Mouse (Mus musculus) common myeloid progenitor, adult 5-6 weeks (primary cell): ENCODE results near the gene Tyms. TPM values are rescaled to one million over a fixed set of nuclear protein-coding genes. Genes with fewer than 3 reads are reported as not detected.

Experiments used
- ATAC-seq: replicated peaks from 2 replicates; pipeline ENCODE4 v1.8.0; 2016; ENCODE audit warnings: low read depth, mild to moderate bottlenecking, moderate TSS enrichment, inconsistent platforms; ENCODE audit not compliant: poor library complexity, severe bottlenecking
- total RNA-seq: library from RNA; stranded (forward); fragments of 200-1000, 187-1606 nt; gene quantifications from 2 replicates; pipeline ENCODE4 v1.2.3, GENCODE M21; 2017

Tyms gene
- total RNA-seq, result 112 and 152 TPM in 2 replicates

GRCm38 (mm10) chr5:30072825-30073821, at the start of gene Tyms:
Gene Tyms, minus strand, starts transcription at chr5:30073617.
- peak; percentile 94 for ATAC-seq

GRCm38 (mm10) chr5:30122481-30122880, 49.1 kb upstream of the Tyms start:
- no peak for ATAC-seq

GRCm38 (mm10) chr5:30120106-30120505, 46.7 kb upstream of the Tyms start:
- no peak for ATAC-seq

- no peak for ATAC-seq
Measured at GRCm38 (mm10) chr5:30119163-30119562, 45.7 kb upstream of the Tyms start.

GRCm38 (mm10) chr5:30118018-30118417, 44.6 kb upstream of the Tyms start:
- no peak for ATAC-seq

- ATAC-seq, result no peak
Measured at GRCm38 (mm10) chr5:30115718-30116117, 42.3 kb upstream of the Tyms start.

- no peak for ATAC-seq
Measured at GRCm38 (mm10) chr5:30114761-30115140, 41.3 kb upstream of the Tyms start.

GRCm38 (mm10) chr5:30113881-30114760, 40.7 kb upstream of the Tyms start:
- ATAC-seq, result peak; percentile 65

GRCm38 (mm10) chr5:30112533-30113068, 39.2 kb upstream of the Tyms start:
- no peak for ATAC-seq

GRCm38 (mm10) chr5:30111771-30112170, 38.4 kb upstream of the Tyms start:
- ATAC-seq, result no peak

- peak; percentile 59 for ATAC-seq
Measured at GRCm38 (mm10) chr5:30111126-30111525, 37.7 kb upstream of the Tyms start.

- ATAC-seq, result no peak
Measured at GRCm38 (mm10) chr5:30110371-30111060, 37.1 kb upstream of the Tyms start.

- no peak for ATAC-seq
Measured at GRCm38 (mm10) chr5:30109899-30110298, 36.5 kb upstream of the Tyms start.

GRCm38 (mm10) chr5:30108233-30108632, 34.8 kb upstream of the Tyms start:
- no peak for ATAC-seq

- ATAC-seq, result no peak
Measured at GRCm38 (mm10) chr5:30107611-30108041, 34.2 kb upstream of the Tyms start.

- ATAC-seq, result no peak
Measured at GRCm38 (mm10) chr5:30107186-30107585, 33.8 kb upstream of the Tyms start.

GRCm38 (mm10) chr5:30106756-30107155, 33.3 kb upstream of the Tyms start:
- no peak for ATAC-seq

- ATAC-seq, result no peak
Measured at GRCm38 (mm10) chr5:30105668-30106300, 32.4 kb upstream of the Tyms start, which contains the start of gene 3110082J24Rik. Gene 3110082J24Rik, minus strand, starts transcription at chr5:30106086.
